Mouse (Mus musculus): ENCODE data around the gene Rars. TPM values are rescaled to one million over a fixed set of nuclear protein-coding genes. Genes with fewer than 3 reads are reported as not detected.

Rars gene
- polyA plus RNA-seq, 1 experiment from 2014 or later = 73.9 TPM

DNA sequence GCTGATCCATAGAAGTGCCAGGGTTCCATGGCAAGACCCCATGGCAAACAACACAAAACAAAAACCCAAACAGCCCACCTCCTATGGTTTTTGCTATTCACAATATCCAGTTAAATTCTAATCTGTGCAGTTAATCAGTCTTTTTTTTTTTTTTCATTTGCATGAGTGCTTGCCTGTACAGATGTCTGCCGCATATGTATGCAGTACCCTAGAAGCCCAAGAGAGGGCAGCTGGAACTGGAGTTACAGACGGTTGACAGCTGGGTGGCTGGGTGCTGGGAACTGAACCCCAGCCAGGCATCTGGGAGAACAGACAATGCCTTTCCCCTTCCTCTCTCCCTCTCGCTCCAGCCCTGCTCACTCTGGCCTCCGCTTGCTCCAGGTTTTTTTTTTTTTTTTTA is 49.8 kb downstream of the Rars start:
- Histone ChIP-seq H3K4me2 (no peak overlapping the region), H3K4me3 (no peak overlapping the region), H3K27me3 (no peaks in the 10 kb centered on the region), H3K4me1 (replicated peaks) (no peaks in the 10 kb centered on the region), H3K27ac (replicated peaks) (no peak overlapping the region), H3K9me3 (no peaks in the 10 kb centered on the region), H3K9ac (no peak overlapping the region), H3K36me3 (peaks cover 54% of the 10 kb centered on the region)
- no peak for ATAC-seq (ENCODE audit: low read depth)
- 94% methylated on average over 4 of the region's 4 CpGs for WGBS

DNA sequence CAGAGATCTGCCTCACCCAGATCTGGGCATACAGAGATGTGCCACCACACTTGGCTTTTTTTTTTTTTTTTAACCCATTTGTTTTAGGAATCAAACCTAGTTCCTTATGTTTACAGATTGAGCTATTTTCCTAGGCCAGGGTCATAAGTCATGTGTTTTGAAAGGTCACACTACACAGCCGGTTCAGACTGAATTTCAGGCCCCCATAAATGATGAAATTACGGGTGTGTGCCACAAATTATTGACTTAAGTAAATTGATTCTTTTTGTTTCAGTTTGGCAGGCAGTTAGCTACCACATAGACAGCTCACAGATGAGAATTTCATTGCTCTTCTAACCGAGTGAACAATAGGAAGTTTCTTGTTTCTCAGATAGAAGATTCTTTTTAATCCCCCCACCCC is 50.3 kb downstream of the Rars start:
- H3K4me1 ChIP-seq (replicated peaks) = no peaks in the 10 kb centered on the region
- ATAC-seq (ENCODE audit: low read depth) = no peak
- no peaks in the 10 kb centered on the region for H3K9me3 ChIP-seq
- H3K36me3 ChIP-seq = peaks cover 60% of the 10 kb centered on the region
- H3K9ac ChIP-seq = no peak overlapping the region
- H3K4me2 ChIP-seq = no peak overlapping the region
- 91% methylated on average over 3 of the region's 3 CpGs for WGBS
- H3K27me3 ChIP-seq = no peaks in the 10 kb centered on the region
- no peak overlapping the region for H3K27ac ChIP-seq (replicated peaks)
- no peak overlapping the region for H3K4me3 ChIP-seq

DNA sequence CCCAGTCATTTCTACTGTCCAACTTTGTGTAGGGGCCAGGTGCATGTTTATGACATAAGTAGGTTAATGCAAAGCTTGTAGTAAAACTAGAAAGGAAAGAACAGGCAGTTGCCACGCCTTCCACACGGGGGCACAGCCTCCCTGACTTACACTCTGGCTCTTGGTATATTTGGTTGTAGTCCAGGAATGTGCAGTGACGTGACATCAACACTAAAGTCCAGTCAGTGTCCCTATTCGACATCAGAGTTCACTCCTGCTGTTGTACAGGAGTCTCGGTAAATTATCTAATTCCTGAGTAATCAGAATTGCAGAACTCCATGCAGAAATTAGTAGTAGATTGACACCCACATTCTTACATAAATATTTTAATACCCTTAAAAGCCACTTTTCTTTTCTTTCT is 51.3 kb downstream of the Rars start:
- no peak overlapping the region for H3K27ac ChIP-seq (replicated peaks)
- 92% methylated on average over 5 of the region's 5 CpGs for WGBS
- no peaks in the 10 kb centered on the region for H3K27me3 ChIP-seq
- no peak overlapping the region for H3K4me3 ChIP-seq
- H3K36me3 ChIP-seq = peaks cover 69% of the 10 kb centered on the region
- no peak for ATAC-seq (ENCODE audit: low read depth)
- no peaks in the 10 kb centered on the region for H3K9me3 ChIP-seq
- H3K4me1 ChIP-seq (replicated peaks) = no peaks in the 10 kb centered on the region
- no peak overlapping the region for H3K9ac ChIP-seq
- no peak overlapping the region for H3K4me2 ChIP-seq

DNA sequence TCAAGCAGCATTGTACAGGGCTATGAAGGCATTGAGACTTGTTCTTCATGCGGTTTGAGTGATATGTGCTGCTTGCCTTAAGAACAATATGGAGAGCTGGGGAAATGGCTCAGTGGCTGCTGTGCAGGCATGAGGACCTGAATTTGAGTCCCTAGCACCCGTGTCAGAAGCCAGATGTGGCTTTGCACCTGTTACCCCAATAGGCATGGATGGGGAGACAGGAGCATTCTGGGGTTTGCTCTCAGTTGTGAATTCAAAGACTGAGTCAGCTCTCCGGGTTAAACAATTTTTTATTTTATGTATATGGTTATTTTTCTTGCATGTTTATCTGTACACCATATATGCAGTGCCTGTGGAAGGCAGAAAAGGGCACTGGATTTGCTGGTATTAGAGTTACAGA is 51.9 kb downstream of the Rars start:
- H3K27ac ChIP-seq (replicated peaks) = no peak overlapping the region
- H3K9me3 ChIP-seq = no peaks in the 10 kb centered on the region
- 94% methylated on average over 3 of the region's 3 CpGs for WGBS
- no peaks in the 10 kb centered on the region for H3K4me1 ChIP-seq (replicated peaks)
- H3K4me3 ChIP-seq = no peak overlapping the region
- no peak overlapping the region for H3K9ac ChIP-seq
- ATAC-seq (ENCODE audit: low read depth) = no peak
- H3K36me3 ChIP-seq = peaks cover 73% of the 10 kb centered on the region
- no peaks in the 10 kb centered on the region for H3K27me3 ChIP-seq
- H3K4me2 ChIP-seq = no peak overlapping the region

DNA sequence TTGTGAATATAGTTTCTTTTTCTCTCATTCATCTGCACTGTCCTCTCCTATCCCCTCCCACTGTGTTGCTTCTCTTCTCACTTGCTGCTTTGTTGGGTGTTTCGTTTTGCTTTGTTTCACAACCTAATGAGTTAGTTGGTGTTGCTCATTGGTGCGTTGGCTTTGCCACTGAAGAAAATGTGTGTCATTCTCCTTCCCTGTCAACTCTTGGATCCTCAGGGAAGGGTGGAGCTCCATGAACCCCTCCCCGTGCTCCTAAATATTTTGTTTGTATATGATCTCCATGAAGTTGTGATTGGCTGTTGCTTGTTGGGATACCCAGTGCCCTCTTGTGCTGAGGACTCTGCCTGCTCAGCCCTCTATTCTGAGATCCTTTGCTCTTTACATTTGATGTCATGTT is 54.0 kb downstream of the Rars start:
- H3K4me2 ChIP-seq = no peak overlapping the region

DNA sequence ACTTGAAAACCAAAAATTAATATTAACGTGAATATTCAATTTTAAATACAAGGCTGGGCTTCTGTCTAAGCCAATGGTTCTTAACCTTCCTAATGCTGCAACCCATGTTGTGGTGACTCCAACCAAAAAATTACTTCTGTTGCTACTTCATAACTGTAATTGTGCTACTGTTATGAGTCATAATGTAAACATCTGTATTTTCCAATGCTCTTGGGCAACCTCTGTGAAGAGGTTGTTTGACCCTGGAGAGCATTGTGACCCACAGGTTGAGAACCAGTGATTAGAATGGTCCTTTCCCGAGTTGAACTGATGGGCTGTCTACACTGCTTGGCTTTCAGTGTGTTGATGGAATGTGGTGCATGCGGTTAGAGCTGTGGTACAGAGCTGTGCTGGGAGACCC is 57.9 kb downstream of the Rars start:
- H3K4me1 ChIP-seq (replicated peaks) = peaks cover 14% of the 10 kb centered on the region
- H3K9me3 ChIP-seq = no peaks in the 10 kb centered on the region
- no peaks in the 10 kb centered on the region for H3K27me3 ChIP-seq
- H3K4me3 ChIP-seq = no peak overlapping the region
- ATAC-seq (ENCODE audit: low read depth) = no peak
- no peak overlapping the region for H3K27ac ChIP-seq (replicated peaks)
- WGBS = 93% methylated on average over 3 of the region's 3 CpGs
- H3K4me2 ChIP-seq = no peak overlapping the region
- no peak overlapping the region for H3K9ac ChIP-seq
- peaks cover 35% of the 10 kb centered on the region for H3K36me3 ChIP-seq

More for the DNA sequence above, 54.0 kb downstream of the Rars start:
- Histone ChIP-seq H3K9me3 (no peaks in the 10 kb centered on the region), H3K4me3 (no peak overlapping the region), H3K4me1 (replicated peaks) (no peaks in the 10 kb centered on the region), H3K9ac (no peak overlapping the region), H3K27ac (replicated peaks) (no peak overlapping the region), H3K27me3 (no peaks in the 10 kb centered on the region), H3K36me3 (peaks cover 74% of the 10 kb centered on the region)
- 93% methylated on average over 3 of the region's 3 CpGs for WGBS
- ATAC-seq (ENCODE audit: low read depth) = no peak

DNA sequence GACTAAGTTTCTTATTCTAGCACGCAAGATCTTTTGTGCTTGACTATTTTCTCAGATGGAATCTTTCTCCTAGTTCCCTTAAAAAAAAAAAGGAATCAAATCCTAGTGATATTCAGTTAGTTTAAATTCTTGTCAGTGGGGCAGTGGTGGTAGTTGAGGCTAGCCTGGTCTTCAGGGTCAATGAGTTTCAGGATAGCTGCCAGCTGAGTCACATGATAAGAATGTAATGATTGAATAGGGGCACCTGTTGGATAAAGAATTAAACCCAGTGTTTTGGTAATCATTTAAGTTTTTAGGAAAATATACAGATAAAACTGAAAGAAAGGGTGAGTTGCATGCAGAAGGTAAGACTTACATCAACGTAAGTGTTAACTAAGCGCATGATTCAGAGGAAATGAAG is 58.7 kb downstream of the Rars start:
- no peak for ATAC-seq (ENCODE audit: low read depth)
- H3K4me3 ChIP-seq = no peak overlapping the region
- peaks cover 33% of the 10 kb centered on the region for H3K36me3 ChIP-seq
- no peak overlapping the region for H3K9ac ChIP-seq
- H3K27me3 ChIP-seq = no peaks in the 10 kb centered on the region
- WGBS = 98% methylated on average over 3 of the region's 3 CpGs
- no peak overlapping the region for H3K4me2 ChIP-seq
- H3K27ac ChIP-seq (replicated peaks) = no peak overlapping the region
- H3K4me1 ChIP-seq (replicated peaks) = peaks cover 22% of the 10 kb centered on the region
- no peaks in the 10 kb centered on the region for H3K9me3 ChIP-seq

DNA sequence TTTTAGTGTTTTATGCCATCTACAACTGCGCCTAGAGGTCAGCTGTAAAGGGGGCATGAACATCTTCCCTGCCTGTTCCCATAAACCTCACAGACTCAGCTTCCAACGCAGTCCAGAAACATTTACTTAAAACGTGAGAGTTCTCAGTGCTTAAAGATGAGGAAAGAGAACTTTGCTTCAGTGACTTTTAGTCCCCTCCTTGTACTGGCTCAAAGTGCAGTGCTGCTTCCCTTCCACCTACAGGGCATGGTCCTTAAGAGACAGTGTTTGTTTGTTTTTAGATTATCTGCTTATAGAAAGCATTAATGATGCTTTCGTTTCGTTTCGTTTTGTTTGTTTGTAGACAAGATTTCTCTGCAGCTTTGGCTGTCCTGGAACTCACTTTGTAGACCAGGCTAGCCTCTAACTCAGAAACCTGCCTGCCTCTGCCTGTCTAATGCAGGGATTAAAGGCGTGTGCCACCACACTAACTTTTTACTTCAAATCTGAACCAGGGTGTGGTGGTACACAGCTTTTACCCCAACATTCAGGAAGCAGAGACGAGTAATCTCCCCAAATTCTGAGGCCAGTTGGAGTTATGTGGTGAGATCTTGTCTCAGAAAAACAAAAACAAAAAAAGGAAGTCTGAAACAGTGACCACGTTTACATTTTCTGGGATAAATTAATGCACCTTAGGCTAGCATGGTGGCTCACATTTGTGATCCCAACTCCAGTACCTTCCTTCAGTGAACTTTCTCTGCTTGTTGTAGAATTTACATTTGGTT is 63.4 kb downstream of the Rars start:
- no peaks in the 10 kb centered on the region for H3K9me3 ChIP-seq
- no peak for ATAC-seq (ENCODE audit: low read depth)
- peaks cover under 1% of the 10 kb centered on the region for H3K36me3 ChIP-seq
- peak overlapping the region; percentile 96; the same call in 1 of the 2 replicates for H3K27ac ChIP-seq (replicated peaks)
- H3K4me1 ChIP-seq (replicated peaks) = peaks cover 26% of the 10 kb centered on the region
- peak overlapping the region; percentile 76 for H3K4me2 ChIP-seq
- H3K27me3 ChIP-seq = no peaks in the 10 kb centered on the region
- peak overlapping the region; percentile 99 for H3K9ac ChIP-seq
- peak overlapping the region; percentile 74 for H3K4me3 ChIP-seq
- 67% methylated on average over 9 of the region's 9 CpGs for WGBS

DNA sequence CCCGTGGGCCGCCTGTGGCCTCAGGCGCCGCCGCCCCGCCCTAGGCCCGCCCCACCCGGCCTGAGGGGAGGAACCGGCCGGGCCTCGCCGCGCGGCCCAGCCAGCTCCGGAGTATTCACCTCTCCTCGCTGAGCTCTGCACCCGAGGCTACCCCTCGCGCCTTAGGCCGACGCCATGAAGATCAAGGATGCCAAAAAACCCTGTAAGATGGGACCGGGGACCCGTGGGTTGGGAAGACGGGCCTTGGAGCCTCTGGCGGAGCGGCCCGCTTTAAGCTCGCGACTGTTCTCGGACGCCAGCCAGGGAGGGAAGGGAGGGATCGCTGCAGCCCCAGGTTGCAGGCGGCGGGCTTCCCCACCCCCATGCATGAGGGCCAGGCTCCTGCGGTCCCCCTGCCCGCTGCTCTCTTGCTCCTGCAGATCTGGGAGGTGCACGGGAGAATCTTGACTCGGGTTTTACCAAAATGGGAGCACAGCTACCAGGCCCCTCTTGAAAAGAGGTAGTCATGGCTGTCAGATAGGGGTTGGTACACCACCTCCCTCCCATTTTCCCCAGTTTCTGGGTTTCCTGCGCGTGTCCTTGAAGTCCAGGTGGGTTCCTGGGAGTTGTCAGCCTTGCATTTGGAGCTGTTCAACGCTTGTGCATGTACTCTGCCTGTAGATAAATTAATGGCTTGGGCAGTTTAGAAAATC is 64.4 kb downstream of the Rars start:
- H3K9ac ChIP-seq = peak overlapping the region; percentile 99
- H3K27ac ChIP-seq (replicated peaks) = peak overlapping the region; percentile 96
- H3K4me1 ChIP-seq (replicated peaks) = peaks cover 26% of the 10 kb centered on the region
- H3K9me3 ChIP-seq = no peaks in the 10 kb centered on the region
- no peaks in the 10 kb centered on the region for H3K27me3 ChIP-seq
- H3K4me3 ChIP-seq = peak overlapping the region; percentile 74
- H3K4me2 ChIP-seq = peak overlapping the region; percentile 76
- H3K36me3 ChIP-seq = no peaks in the 10 kb centered on the region
- WGBS = under 1% methylated on average over 40 of the region's 41 CpGs
- ATAC-seq (ENCODE audit: low read depth) = peak; percentile 87

DNA sequence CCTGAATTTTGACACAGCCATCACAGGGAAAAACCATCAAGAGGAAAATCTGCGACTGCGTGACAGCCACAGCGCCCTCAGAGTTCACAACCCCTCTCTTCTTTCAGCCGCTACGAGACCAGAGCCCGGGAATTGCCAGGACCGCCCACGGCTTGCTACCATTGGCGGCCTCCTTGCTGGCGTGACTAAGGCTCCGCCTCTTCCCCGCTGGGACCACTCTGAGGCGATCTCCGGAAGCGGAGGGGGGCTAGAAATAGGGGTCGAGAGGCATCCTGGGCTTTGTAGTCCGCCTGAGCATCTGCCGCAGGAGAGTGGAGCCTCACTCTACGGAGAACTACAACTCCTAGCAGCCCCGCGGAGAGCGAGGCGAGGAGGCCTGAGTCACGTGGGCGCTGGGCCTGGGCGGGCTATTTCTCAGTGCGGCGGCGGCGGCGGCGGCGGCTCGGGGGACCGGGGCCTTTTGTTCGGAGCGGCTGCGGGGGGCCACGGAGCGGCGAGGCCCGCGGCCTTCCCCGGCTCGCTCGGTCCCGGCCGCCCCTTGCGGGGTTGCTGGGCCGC is 65.0 kb downstream of the Rars start, which contains the start of gene Pank3:
Pank3 (plus strand) TSS at position 297 of the 558 bp plus-strand sequence.
- Histone ChIP-seq H3K4me2 (peak within 1 kb of the TSS; percentile 76), H3K4me3 (peak within 1 kb of the TSS; percentile 74), H3K36me3 (no peaks in the 10 kb centered on the region), H3K27ac (replicated peaks) (peak within 1 kb of the TSS; percentile 96), H3K9me3 (no peaks in the 10 kb centered on the region), H3K9ac (peak within 1 kb of the TSS; percentile 99), H3K27me3 (no peaks in the 10 kb centered on the region), H3K4me1 (replicated peaks) (peaks cover 26% of the 10 kb centered on the region)
- WGBS = 1% methylated on average over 50 of the region's 50 CpGs
- ATAC-seq (ENCODE audit: low read depth) = peak; percentile 99

DNA sequence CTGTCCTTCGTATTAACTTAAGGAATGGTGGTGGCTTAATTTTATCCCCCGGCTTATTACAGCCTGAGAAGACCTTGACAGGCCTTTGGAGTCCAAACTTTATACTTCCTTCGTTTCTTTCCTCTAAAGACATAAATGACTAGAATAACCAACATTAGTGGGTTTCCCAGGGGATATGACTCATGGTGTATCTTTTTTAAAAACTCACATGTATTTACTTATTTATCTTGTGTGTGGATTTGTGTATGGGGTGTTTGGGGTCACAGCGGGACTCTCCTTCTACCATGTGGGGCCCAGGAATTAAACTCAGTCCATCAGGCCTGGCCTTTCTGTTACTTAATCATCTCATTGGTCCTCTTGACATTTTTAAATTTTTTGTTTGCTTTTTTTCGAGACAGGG is 67.5 kb downstream of the Rars start:
- H3K4me1 ChIP-seq (replicated peaks) = peaks cover 16% of the 10 kb centered on the region
- H3K4me3 ChIP-seq = no peak overlapping the region
- no peak overlapping the region for H3K4me2 ChIP-seq
- no peaks in the 10 kb centered on the region for H3K27me3 ChIP-seq
- no peaks in the 10 kb centered on the region for H3K36me3 ChIP-seq
- no peaks in the 10 kb centered on the region for H3K9me3 ChIP-seq
- H3K27ac ChIP-seq (replicated peaks) = no peak overlapping the region
- ATAC-seq (ENCODE audit: low read depth) = no peak
- WGBS = 89% methylated on average over 5 of the region's 5 CpGs
- no peak overlapping the region for H3K9ac ChIP-seq

DNA sequence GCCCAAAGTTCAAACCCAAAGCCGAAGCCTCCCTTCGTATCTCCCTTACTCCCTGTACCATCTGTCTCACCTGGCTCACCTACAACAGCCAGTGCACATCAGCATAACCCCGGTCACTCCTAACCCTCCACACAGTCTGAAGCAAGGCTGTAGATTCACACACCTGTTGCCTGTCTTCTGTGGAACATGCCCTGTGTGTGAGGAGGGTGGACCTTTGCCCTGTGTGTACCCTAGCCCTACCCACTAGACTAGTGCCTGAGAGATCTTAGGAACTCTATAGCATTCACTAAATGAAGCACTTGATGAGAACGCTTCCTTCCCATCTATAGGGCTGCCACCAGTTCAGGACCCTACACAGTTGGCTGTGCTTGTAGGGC is 73.7 kb downstream of the Rars start:
- Histone ChIP-seq H3K4me2 (no peak overlapping the region), H3K36me3 (no peaks in the 10 kb centered on the region), H3K9me3 (no peaks in the 10 kb centered on the region), H3K9ac (no peak overlapping the region), H3K4me1 (replicated peaks) (no peaks in the 10 kb centered on the region), H3K4me3 (no peak overlapping the region), H3K27me3 (no peaks in the 10 kb centered on the region), H3K27ac (replicated peaks) (no peak overlapping the region)
- no peak for ATAC-seq (ENCODE audit: low read depth)
- 94% methylated on average over 4 of the region's 4 CpGs for WGBS
